Mouse (Mus musculus) brain, embryonic 14.5 days (tissue): ENCODE results near the gene Hectd1.

Source experiments
- CTCF ChIP-seq: fragments of 200-500 bp; IDR thresholded peaks from 2 replicates; pipeline ENCODE4 v1.5.1; 2012; ENCODE audit warnings: inconsistent platforms, mild to moderate bottlenecking, moderate library complexity, borderline replicate concordance; ENCODE audit not compliant: insufficient read depth, insufficient read length; ENCODE audit errors: extremely low read depth
- POLR2A ChIP-seq: fragments of 200-500 bp; IDR thresholded peaks from 2 replicates; pipeline ENCODE4 v1.6.1; 2012; ENCODE audit warnings: mild to moderate bottlenecking, inconsistent platforms, borderline replicate concordance; ENCODE audit not compliant: poor library complexity, insufficient read depth, insufficient read length, severe bottlenecking; ENCODE audit errors: extremely low read depth

DNA sequence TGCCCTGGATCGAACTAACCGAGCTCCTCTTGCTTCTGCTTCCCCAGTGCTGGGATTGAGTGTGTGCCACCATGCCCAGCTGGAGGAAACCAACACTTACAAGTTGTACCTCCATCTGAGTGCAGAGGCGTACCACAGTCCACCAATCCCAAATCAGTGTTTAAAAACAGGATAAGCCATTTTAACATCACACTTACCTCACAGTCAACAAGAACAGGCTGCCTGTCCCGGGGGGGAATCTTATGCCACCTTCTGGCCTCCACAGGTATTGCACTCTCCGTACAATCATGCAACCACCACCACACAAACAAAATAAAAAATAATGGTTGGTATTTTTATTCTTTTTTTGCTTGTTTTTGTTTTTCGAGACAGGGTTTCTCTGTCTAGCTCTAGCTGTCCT is 87.6 kb downstream of the Hectd1 start:
- TF ChIP-seq CTCF (peak; percentile 65; the same call in 1 of the 2 replicates), POLR2A (no peak)
